8 mouse cellular contexts compared by ENCODE assay signal in the genomic region with DNA sequence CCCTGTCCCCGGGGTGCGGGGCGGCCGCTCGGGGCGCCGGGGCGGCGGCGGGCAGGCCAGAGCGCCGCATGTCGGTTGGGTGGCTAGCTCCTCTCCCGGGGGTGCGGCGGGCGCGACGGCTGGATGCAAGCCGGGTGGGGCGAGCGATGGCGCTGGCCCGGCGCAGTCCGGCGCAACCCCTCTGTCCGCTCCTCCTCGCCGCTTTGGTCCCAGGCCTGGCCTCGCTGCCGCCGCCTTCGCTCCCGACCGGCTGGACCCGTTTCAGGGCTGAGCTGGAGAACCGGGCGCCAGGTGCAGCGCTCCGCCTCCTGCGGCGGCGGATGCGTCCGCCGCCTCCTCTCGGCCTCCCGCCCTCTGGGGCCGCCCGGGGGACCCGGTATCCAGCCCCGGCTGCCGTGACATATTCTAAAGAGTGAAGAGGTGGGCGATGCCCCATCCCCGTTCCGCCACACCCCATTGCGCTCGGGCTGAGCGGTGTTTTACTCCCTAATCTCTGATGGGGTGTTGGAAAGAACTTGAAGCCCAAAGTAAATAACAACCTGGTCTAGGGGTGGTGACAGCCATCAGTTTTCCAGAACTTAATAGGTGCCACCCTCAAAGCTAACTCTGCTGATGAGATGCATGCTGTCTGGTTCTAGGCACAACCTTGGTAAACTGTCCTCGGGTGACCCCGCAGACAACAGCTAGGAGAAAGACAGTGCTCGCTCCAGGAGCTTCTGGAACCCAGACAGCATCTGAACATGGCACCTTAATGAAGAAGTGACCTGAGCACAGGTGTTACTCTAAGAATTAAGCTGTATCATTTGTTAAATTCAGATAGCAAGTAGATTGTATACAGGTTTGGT. TPM values are rescaled to one million over a fixed set of nuclear protein-coding genes. Genes with fewer than 3 reads are reported as not detected.
A peak's percentile ranks its signal among the peaks of the same experiment; 100 is the strongest.
DNase-seq lines count a peak whose midpoint lies in the region; ATAC-seq and TF ChIP-seq lines count a peak whose summit lies in the region.

A gene (minus strand): TSS at position 407 of the 845 bp plus-strand sequence.

- TF ChIP-seq POLR2A in bone marrow macrophage, adult 2 months (IDR thresholded peaks at IDR 0.05; ENCODE audit: borderline replicate concordance, low read depth, low read length), result peak; percentile 14; the same call in 1 of the 2 replicates

- TF ChIP-seq CTCF in bone marrow macrophage, adult 2 months (IDR thresholded peaks at IDR 0.05; ENCODE audit: low read depth, low read length), result no peak

- peaks cover 18% of the 10 kb centered on the region for H3K27me3 ChIP-seq in forebrain, embryonic 12.5 days
- no peaks in the 10 kb centered on the region for H3K27me3 ChIP-seq in heart, embryonic 16.5 days (ENCODE audit: control insufficient read depth, insufficient read depth, low read length)
- peaks cover 27% of the 10 kb centered on the region for H3K27me3 ChIP-seq in liver, embryonic 15.5 days
- H3K27me3 ChIP-seq in stomach, embryonic 15.5 days (replicated peaks), result 0 out of 2 replicates have a peak, but pooled peaks cover 2% of the 10 kb centered on the region

- H3K36me3 ChIP-seq in forebrain, embryonic 12.5 days (replicated peaks), result no peaks in the 10 kb centered on the region
- H3K36me3 ChIP-seq in heart, embryonic 16.5 days (ENCODE audit: control insufficient read depth, insufficient read depth), result no peaks in the 10 kb centered on the region
- H3K36me3 ChIP-seq in liver, embryonic 15.5 days (replicated peaks), result no peaks in the 10 kb centered on the region
- no peaks in the 10 kb centered on the region for H3K36me3 ChIP-seq in stomach, embryonic 15.5 days

- H3K4me3 ChIP-seq in bone marrow macrophage, adult 2 months (ENCODE audit: insufficient read depth, low read length), result peak within 1 kb of the TSS; percentile 83
- peak within 1 kb of the TSS; percentile 93 for H3K4me3 ChIP-seq in forebrain, embryonic 12.5 days (replicated peaks)
- peak within 1 kb of the TSS; percentile 91 for H3K4me3 ChIP-seq in heart, embryonic 16.5 days (ENCODE audit: low read length)
- peak within 1 kb of the TSS; percentile 63 for H3K4me3 ChIP-seq in liver, embryonic 15.5 days (replicated peaks)
- peak within 1 kb of the TSS; percentile 86 for H3K4me3 ChIP-seq in stomach, embryonic 15.5 days (replicated peaks)

- H3K27ac ChIP-seq in bone marrow macrophage, adult 2 months (ENCODE audit: insufficient read depth, low read depth, low read length), result no peak within 1 kb of the TSS
- peak within 1 kb of the TSS; percentile 86 for H3K27ac ChIP-seq in forebrain, embryonic 12.5 days
- peak within 1 kb of the TSS; percentile 6; the same call in 1 of the 2 replicates for H3K27ac ChIP-seq in heart, embryonic 16.5 days (ENCODE audit: low read length)
- no peak within 1 kb of the TSS for H3K27ac ChIP-seq in liver, embryonic 15.5 days (replicated peaks)
- peak within 1 kb of the TSS; percentile 77 for H3K27ac ChIP-seq in stomach, embryonic 15.5 days

- 2% methylated on average over 46 of the region's 63 CpGs for WGBS in forebrain, embryonic 12.5 days
- 2% methylated on average over 60 of the region's 63 CpGs for WGBS in heart, embryonic 16.5 days
- 3% methylated on average over 42 of the region's 63 CpGs for WGBS in liver, embryonic 15.5 days (ENCODE audit: insufficient replicate concordance)
- 3% methylated on average over 33 of the region's 63 CpGs for WGBS in stomach, embryonic 15.5 days

- DNase-seq in CD4-positive helper T cell, adult 2 months (ENCODE audit: low read depth, low spot score), result peak; percentile 67
- DNase-seq in kidney, postnatal 14 days, result peak; percentile 70
- DNase-seq in neural tube, embryonic 10.5 days (ENCODE audit: extremely low spot score, low spot score), result peak; percentile 65

- H3K9ac ChIP-seq in forebrain, embryonic 12.5 days, result peak within 1 kb of the TSS; percentile 89
- H3K9ac ChIP-seq in heart, embryonic 16.5 days (ENCODE audit: low read length), result peak within 1 kb of the TSS; percentile 84
- peak within 1 kb of the TSS; percentile 49 for H3K9ac ChIP-seq in liver, embryonic 15.5 days
- peak within 1 kb of the TSS; percentile 50 for H3K9ac ChIP-seq in stomach, embryonic 15.5 days

- no peaks in the 10 kb centered on the region for H3K9me3 ChIP-seq in forebrain, embryonic 12.5 days
- H3K9me3 ChIP-seq in heart, embryonic 16.5 days (replicated peaks; ENCODE audit: control insufficient read depth, low read length), result no peaks in the 10 kb centered on the region
- H3K9me3 ChIP-seq in liver, embryonic 15.5 days (replicated peaks), result no peaks in the 10 kb centered on the region
- no peaks in the 10 kb centered on the region for H3K9me3 ChIP-seq in stomach, embryonic 15.5 days

- H3K4me1 ChIP-seq in bone marrow macrophage, adult 2 months (ENCODE audit: control insufficient read depth, insufficient read depth, low read length), result peaks cover 48% of the 10 kb centered on the region
- H3K4me1 ChIP-seq in forebrain, embryonic 12.5 days, result peaks cover 6% of the 10 kb centered on the region; the same call in 1 of the 2 replicates
- peaks cover 8% of the 10 kb centered on the region for H3K4me1 ChIP-seq in heart, embryonic 16.5 days (ENCODE audit: control insufficient read depth, insufficient read depth, low read length)
- 0 out of 2 replicates have a peak, but pooled peaks cover 10% of the 10 kb centered on the region for H3K4me1 ChIP-seq in liver, embryonic 15.5 days (replicated peaks)
- no peaks in the 10 kb centered on the region for H3K4me1 ChIP-seq in stomach, embryonic 15.5 days

- ATAC-seq in forebrain, embryonic 12.5 days (ENCODE audit: low FRiP score), result peak; percentile 80
- peak; percentile 66 for ATAC-seq in heart, embryonic 16.5 days (replicated peaks; ENCODE audit: extremely low read depth, insufficient read depth, low FRiP score)
- ATAC-seq in liver, embryonic 15.5 days (ENCODE audit: insufficient read depth), result peak; percentile 42; the same call in 1 of the 2 replicates
- peak; percentile 74 for ATAC-seq in stomach, embryonic 15.5 days (ENCODE audit: insufficient read depth, low FRiP score, low read depth)

- peak within 1 kb of the TSS; percentile 85 for H3K4me2 ChIP-seq in forebrain, embryonic 12.5 days
- peak within 1 kb of the TSS; percentile 93 for H3K4me2 ChIP-seq in heart, embryonic 16.5 days (ENCODE audit: low read depth, low read length)
- peak within 1 kb of the TSS; percentile 78 for H3K4me2 ChIP-seq in liver, embryonic 15.5 days
- peak within 1 kb of the TSS; percentile 95 for H3K4me2 ChIP-seq in stomach, embryonic 15.5 days

RNA-seq across cellular contexts. Expression of the gene that starts here (rescaled TPM):
- 38.7 and 44.1 TPM in 2 replicates for polyA plus RNA-seq in bone marrow macrophage, adult 2 months (2012; ENCODE audit: insufficient read depth, insufficient read length, missing spikeins)
- 3.9 and 4.0 TPM in 2 replicates for polyA plus RNA-seq in forebrain, embryonic 12.5 days (2016; fragmentation: Nextera tagmentation; extraction: Ambion mirVana)
- 3.1 TPM in 2 replicates for polyA plus RNA-seq in heart, embryonic 16.5 days (2015; fragmentation: Nextera tagmentation; extraction: Ambion mirVana)
- 0.51 and 0.67 TPM in 2 replicates for polyA plus RNA-seq in liver, embryonic 15.5 days (2015; fragmentation: Nextera tagmentation; extraction: Ambion mirVana)
- 4.0 and 5.0 TPM in 2 replicates for polyA plus RNA-seq in stomach, embryonic 15.5 days (2015; fragmentation: Nextera tagmentation; extraction: Ambion mirVana)

Comparison
In these comparisons a context has a peak if more than half of its experiments do, and no peak if none do; other contexts are left out.
1. Peak in ATAC-seq, H3K4me3 ChIP-seq, H3K9ac ChIP-seq and H3K4me2 ChIP-seq in liver, embryonic 15.5 days; RNA of the gene not detected or under 1 TPM.
2. H3K27ac ChIP-seq: peak in forebrain, embryonic 12.5 days (single experiment), heart, embryonic 16.5 days (single experiment) and stomach, embryonic 15.5 days (single experiment); none in bone marrow macrophage, adult 2 months (single experiment) and liver, embryonic 15.5 days (single experiment).
3. Peak in every context shown above with its lines, with median percentiles within 50 percentile points of each other: DNase-seq, H3K4me3 ChIP-seq, ATAC-seq, H3K4me2 ChIP-seq and H3K9ac ChIP-seq.